Mouse (Mus musculus): Measurements from ENCODE around the gene Cyp4f39.
A peak's percentile ranks its signal among the peaks of the same experiment; 100 is the strongest.
"Not testable (repeated sequence)": the region's sequence is repeated elsewhere in the genome, so short reads cannot be mapped to it uniquely, and the experiment has no call there.

Gene Cyp4f39

DNA sequence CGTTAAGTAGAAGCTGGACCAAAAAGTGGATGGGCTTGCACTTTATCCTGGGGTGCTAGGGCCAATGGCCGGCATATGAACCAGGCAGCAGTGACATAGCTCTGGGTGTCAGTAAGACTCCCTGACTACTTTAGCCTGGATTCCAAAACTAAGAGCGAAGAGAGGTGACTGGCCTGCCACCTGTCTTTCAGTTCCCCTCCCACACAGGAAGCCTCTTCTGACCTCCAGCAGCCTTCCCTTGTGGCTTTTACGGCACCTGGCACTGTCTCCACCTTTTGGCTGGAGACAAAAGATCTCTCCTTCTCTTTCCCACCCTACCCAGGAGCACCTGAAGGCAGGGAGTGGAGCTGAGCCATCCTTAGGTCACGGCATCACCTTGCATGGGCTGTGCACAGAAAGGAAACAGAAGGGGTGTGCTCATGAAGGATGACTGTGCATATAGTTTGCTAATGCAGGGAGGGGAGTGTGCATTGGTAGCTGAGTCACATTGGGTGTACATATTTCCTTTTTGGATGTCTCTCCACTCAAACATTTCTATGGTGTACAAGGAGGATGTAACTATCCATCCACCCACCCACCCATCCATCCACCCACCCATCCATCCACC lies 22.5 kb downstream of the Cyp4f39 start:
- no peak for DNase-seq (ENCODE audit: low spot score in 2 of 2)

DNA sequence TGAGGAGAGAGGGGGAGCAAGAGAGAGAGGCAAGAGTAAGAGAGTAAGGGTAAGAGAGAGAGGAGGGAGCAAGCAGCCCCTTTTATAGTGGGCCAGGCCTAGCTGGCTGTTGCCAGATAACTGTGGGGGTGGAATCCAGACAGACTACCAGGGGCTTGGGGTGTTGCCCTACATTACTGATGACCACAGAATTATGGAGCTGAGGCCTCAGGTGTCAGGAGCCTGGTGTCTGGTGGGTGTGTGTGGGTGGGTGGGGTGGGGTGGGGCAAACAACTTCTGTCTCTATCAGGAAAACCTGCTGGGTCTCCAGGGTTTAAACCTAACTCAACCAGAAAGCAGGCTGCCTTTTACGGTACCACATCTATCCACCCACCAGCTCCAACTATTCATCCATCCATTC lies 24.7 kb downstream of the Cyp4f39 start:
- DNase-seq (ENCODE audit: low spot score in 2 of 2): no peak

DNA sequence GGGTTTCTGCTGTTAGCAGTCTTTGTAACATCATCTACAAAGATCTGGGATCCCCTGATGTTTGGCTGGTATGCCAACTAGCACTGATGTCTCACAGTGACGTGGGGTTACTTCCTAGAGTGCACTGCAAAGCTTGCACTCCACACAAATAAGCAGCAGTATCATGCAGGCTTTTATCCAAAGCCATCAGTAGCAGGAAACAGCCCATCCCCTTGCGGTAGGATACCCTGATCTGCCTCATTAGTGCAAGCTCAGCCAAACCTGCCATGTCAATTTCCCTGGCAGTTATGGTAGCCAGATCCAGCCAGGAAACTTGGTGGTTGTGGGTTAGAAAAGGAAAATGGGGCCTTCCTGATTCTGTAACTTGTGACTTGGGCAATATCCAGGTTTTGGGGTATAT lies 26.2 kb downstream of the Cyp4f39 start:
- DNase-seq (ENCODE audit: low spot score in 2 of 2): no peak

DNA sequence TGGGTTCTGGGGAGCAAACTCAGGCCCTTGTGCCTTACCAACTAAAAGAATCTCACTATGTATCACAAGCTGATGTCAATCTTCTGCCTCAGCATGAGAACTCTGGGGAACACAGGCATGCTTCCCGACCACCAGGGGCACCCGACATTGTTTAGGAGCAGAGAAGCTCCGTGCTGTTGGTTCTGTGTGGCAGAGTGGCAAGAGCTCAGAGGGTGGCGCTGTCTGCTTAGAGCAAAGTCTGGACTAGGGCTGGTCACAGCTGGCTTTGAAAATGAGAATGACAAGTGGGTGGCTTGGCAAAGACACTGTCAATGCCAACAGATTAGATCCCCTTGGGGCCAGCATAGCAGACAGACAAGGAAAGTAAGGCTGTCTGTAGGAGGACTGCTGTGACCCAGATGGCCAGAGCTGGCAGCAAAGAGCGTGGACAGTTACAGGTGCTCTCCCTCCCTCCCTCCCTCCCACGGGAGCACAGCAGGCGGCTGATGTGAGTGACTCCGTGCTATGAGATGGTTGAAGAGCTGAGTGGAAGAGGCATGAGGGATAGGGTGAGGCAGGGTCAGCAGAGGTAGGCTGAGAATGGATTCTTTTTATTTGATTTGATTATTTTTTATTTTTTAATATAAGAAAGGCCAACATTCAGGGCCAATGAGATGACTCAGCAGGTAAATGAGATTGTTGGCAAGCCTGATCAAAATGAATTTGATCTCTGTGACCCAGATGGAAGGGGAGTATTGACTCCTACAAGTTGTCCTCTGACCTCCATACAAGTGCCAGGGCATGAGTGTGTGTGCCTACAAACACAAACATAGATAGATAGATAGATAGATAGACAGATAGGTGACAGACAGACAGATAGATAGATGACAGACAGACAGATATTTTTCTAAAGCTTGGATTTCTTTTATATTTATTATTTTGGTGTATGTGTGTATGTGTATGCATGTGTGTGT lies 27.3 kb downstream of the Cyp4f39 start:
- DNase-seq (ENCODE audit: low spot score in 2 of 2): no peak

DNA sequence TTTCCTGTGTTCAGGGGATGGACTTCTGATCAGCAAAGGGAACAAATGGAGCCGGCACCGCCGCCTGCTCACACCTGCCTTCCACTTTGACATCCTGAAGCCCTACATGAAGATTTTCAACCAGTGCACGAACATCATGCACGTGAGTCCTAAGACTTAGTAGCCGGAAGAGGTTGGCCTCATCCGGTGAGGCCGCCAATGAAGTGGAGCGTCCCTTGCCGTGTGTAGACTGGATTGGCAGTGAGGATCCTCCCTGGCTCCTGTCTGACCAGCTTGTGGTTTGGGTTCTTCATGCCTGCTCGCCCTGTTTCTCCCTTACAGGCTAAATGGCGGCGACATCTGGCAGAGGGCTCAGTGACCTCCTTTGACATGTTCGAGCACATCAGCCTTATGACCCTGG lies 29.2 kb downstream of the Cyp4f39 start:
- no peak for DNase-seq (ENCODE audit: low spot score in 2 of 2)

DNA sequence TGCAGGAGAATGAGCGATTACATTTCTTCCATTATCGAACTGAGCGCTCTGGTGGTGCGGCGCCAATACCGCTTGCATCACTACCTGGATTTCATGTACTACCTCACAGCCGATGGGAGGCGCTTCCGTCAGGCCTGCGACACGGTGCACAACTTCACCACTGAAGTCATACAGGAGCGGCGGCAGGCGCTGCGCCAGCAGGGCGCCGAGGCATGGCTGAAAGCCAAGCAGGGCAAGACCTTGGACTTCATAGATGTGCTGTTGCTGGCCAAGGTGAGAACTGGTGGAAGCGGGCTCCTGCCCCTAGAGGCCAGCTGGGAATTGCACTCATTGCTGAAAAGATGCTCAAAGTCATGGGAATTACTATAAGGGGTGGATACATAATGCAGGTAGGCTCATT lies 30.7 kb downstream of the Cyp4f39 start:
- DNase-seq (ENCODE audit: low spot score in 2 of 2): peak; percentile 42 to 74

DNA sequence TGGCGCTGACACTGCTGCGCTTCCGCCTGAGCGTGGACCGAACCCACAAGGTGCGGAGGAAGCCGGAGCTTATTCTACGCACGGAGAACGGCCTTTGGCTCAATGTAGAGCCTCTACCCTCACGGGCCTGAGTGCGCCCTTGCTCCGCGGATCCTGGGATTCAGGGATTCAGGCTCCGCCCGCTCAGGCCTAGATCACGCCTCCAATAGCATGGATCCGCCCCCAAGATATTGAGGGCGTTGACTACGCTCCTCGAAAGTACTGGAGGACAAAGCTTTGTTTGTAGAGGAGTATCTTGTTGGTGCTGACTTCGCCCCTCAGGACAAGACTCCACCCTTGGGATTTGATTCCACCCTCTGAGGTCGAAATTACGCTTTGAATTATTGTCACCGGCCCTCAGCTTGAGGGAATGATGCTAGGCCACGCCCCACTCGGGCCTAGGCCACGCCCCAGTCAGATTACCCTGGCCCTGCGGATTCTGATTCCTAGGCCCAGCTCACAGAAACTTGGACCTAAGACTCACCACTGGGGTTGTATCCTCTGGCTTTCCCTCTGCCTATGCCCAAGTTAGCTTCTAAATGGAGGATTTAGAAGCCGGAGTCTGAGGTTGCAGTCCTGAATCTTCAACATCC lies 39.9 kb downstream of the Cyp4f39 start:
- DNase-seq (ENCODE audit: low spot score in 2 of 2): peak; percentile 19 to 39

DNA sequence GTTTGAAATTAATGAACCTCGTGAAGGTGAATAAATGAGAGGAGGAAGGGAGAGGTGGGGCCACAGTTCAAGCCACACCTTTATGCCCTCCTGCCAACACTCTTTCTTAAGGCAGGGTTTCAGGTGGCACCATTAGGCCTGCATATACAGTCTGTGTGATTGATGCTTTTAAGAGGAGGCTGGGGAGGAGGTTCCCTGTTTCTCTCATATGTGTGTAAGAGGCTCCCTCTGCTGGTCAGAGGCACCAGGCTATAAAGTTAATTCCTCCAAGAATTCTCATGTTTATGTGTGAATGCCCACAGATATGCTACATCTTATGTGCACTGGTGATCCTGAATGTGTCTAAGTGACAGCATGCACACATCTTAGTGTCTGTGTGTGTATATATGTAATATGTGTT lies 42.1 kb downstream of the Cyp4f39 start:
- peak; percentile 25 to 54 for DNase-seq (ENCODE audit: low spot score in 2 of 2)

DNA sequence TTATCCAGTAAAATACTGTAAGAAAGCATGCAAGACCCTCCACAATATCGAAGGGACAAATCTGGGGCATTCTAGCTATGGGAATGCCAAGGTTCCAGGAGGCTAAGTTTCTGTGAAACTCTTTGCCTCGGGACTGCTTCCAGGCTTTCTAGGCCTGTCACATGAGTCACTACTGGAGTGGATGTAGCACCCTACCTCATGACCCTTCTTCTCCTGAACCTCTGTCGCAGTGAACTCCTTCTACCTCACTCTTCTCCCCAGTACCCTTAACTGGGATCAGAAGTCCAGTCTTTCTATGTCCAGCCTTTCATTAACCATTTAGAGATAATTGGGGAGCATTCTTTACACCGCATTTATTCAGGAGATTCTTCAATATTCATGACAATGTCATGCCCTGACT lies 48.0 kb downstream of the Cyp4f39 start:
- not testable (repeated sequence) for DNase-seq (ENCODE audit: low spot score in 2 of 2)

DNA sequence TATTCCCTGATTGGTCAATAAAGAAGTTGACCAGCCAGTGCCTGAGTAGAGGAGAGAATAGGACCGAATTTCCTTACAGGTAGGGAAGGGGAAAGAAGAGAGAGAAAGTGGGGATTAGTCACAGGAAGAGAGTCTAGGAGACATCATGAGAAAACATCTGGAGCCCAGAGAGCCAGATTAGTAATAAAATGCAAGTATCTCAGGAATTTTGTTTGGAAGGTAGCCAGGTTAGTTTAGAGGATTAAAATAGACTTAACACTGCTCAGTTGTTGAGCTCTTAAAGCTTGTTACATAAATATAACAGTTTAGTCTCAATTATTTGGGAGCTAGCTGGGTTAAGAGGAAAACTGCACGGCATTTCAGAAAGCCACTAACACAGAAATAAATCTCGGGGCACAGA lies 48.5 kb downstream of the Cyp4f39 start:
- DNase-seq (ENCODE audit: low spot score in 2 of 2): no peak

DNA sequence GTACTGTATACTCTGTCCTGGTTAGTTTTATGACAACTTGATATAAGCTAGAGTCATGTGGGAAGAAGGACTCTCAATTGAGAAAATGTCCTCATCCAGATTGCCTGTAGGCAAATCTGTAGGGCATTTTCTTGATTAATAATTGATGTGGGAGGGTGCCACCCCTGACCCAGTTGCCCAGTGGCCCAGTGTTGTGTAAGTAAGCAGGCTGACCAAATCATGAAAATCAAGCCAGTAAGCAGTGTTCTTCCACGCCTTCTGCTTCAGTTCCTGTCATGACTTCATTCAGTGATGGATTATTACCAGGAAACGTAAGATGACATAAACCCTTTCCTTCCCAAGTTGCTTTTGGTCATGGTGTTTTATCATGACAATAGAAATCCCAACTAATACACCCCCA lies 50.6 kb downstream of the Cyp4f39 start:
- no peak for DNase-seq (ENCODE audit: low spot score in 2 of 2)

DNA sequence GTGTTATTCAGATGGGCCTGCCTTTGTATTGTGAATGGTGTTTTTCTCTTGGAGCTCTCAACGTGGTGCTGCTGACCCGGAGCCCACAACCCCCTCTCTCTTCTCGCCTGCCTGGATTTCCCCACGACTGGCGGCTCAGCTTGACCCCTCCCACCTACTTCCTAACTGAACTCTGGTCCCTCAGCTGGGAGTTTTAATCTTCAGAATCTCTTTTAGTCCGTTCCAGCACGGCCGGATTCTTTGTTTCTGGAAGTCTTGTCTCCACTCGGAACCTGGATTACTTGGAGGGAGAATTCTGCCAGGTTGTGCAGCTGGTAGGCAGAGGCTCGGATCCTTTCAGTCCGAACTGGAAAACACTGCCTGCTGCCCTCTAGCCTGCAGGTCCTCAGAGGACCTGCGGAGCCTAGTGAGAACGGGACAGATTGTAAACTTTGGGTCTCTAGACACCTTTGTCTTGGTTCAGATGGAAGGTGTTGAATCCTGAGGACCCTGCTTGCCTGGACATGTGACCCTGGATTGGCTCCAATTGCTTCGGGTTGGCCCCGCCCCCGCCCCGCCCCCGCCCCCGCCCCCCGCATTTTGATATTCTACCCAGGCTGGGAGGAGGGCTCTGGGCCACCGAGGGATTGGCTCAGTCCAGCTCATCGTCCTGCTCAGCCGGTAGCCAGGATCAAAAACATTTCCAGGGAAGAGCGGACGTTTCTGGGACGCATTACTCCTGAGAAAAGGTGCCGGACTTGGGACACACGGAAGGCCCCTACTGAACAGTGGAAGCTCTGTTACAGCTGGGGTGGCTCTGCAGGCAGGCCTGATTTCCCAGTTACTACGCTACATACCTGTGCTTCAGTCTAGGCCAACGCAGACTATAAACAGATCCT lies 53.6 kb downstream of the Cyp4f39 start, which contains the start of gene Cyp4f17:
Gene Cyp4f17, plus strand, starts transcription at position 200 of the 878 bp plus-strand sequence.
- peak; percentile 35 to 36 for DNase-seq (ENCODE audit: low spot score in 2 of 2)

DNA sequence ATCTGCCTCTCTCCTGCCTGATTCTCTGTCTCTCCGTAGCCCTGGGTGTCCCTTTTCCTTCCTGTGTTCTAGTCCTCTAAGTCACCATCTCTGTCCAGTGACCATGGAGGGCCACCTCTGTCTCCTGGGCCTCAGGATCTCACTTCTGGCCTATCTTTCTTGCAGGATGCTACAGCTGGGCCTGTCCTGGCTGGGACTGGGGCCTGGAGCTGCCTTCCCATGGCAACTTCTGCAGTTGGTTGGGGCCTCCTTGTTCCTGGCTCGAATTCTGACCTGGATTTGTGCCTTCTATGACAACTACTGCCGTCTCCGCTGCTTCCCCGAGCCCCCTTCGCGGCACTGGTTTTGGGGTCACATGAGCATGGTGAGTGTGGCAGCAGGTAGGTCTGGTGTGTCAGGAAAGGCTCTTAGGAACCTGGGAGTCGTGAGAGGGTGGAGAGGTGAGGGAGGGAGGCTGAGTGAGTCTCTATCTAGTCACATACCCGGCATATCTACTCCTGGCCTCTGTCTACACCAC lies 54.3 kb downstream of the Cyp4f39 start:
- DNase-seq (ENCODE audit: low spot score in 2 of 2): no peak

DNA sequence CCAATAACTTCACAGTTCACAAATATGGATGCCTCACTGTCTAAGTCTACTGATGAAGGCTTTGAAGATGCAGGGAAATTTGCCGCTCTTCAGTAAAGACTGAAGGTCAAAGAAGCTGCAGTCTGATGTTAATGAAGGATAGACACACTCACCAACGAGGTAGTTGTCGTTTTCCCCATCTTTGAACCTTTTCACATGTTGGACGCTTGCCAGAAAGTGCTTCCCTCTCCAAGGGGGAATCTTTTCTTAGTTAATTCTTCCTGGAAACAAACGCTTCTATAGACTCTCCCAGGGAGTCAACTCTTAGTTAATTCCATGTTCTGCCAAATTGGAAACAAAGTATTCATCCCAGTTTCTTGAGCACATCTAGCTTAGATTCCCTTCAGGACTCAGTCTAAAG lies 63.6 kb downstream of the Cyp4f39 start:
- no peak for DNase-seq (ENCODE audit: low spot score in 2 of 2)

DNA sequence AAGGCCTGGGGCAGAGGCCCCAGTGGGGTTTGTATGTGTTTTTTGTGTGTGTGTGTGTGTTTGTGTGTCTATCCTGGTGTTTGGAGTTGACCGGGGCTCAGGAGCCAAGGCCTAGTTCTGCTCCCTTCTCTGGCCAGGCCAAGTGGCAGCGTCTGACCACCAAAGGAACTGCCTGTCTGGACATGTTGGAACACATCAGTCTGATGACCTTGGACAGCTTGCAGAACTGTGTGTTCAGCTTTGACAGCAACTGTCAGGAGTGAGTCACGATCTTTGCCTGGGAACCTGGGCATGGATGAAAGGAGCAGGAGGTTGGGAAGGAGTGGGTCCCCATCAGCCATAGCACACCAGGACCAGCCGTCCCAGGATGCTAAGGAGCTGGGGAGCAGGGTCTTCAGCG lies 69.5 kb downstream of the Cyp4f39 start:
- DNase-seq (ENCODE audit: low spot score in 2 of 2): no peak

DNA sequence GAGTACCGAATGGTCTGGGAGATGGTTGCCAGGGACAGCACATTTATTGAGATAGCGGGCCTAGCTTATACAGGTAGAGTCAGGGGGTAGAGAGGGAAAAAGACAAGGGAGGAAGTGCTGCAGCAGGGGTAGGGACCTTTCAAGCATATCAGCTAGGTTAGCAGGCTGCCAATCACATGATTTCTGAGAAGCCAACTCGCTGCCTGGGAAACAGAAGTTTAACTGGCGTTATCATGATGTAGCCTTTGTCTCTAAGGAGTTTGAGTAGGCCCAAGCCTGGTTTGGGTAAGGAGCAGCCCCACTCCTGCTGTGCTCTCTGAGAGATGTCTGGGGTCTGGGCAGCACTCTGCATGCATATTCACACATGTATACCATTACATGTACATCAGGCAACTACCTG lies 69.9 kb downstream of the Cyp4f39 start:
- DNase-seq (ENCODE audit: low spot score in 2 of 2): no peak

DNA sequence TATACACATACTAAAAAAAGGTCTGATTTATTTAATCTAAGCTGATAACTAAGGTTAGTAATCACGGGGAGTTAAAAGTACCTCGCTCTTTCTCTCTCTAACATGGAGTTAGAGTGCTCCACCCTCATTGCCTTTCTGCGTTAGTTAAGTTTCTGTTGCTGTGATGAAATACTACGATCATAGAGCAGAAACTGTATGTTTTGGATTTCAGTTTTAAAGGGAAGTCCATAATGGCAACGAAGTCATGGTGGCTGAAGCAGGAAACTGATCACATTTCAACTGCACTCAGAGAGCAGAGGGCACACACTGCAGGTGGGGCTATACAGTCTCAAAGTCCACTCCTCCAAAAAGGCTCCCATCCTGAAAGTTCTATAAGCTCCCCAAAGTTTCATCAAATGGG lies 70.3 kb downstream of the Cyp4f39 start:
- no peak for DNase-seq (ENCODE audit: low spot score in 2 of 2)

DNA sequence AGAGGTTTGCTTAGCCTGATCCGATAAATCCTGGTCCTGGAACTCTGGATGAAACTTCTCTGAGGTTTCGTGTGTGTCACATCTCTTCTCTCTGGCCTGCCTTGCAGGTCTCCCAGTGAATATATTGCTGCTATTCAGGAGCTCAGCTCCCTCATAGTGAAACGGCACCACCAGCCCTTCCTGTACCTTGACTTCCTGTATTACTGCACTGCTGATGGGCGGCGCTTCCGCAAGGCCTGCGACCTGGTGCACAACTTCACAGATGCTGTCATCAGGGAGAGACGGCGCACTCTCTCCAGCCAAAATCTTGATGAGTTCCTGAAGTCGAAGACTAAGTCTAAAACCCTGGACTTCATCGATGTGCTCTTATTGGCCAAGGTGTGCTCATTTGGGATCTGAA lies 71.4 kb downstream of the Cyp4f39 start:
- DNase-seq (ENCODE audit: low spot score in 2 of 2): no peak

DNA sequence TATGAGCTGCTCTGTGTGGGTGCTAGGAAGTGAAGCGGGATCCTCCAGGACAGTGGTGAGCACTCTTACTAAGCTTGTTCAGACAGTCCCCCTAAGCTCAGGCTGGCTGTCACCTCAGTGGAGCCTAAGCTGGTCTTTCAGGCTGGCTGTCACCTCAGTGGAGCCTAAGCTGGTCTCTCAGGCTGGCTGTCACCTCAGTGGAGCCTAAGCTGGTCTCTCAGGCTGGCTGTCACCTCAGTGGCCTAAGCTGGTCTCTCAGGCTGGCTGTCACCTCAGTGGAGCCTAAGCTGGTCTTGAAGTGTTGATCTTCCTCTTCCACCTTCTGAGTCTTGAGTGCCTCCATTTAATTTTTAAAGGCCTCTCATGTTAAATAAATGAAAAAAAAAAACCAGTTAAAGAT lies 73.8 kb downstream of the Cyp4f39 start:
- not testable (repeated sequence) for DNase-seq (ENCODE audit: low spot score in 2 of 2)

DNA sequence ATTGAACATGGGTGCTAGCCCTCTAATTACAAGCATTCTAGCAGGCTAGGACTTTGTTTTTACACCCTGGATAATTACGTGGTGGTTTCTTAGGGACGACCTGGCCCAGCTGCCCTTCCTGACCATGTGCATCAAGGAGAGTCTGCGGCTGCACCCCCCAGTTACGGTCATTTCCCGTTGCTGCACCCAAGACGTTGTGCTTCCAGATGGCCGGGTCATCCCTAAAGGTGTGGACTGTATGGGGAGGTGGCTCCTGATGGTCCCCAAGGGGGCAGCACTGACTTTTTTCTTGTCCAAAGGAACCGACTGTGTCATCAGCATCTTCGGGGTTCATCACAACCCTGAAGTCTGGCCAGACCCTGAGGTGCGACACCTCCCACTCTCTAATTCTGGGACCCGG lies 75.2 kb downstream of the Cyp4f39 start:
- DNase-seq (ENCODE audit: low spot score in 2 of 2): no peak
